Mouse (Mus musculus): ENCODE results near the gene Prr5. TPM values are rescaled to one million over a fixed set of nuclear protein-coding genes. Genes with fewer than 3 reads are reported as not detected.

Gene Prr5
- polyA plus RNA-seq, 1 experiment from 2014 or later, result 27.8 TPM

DNA sequence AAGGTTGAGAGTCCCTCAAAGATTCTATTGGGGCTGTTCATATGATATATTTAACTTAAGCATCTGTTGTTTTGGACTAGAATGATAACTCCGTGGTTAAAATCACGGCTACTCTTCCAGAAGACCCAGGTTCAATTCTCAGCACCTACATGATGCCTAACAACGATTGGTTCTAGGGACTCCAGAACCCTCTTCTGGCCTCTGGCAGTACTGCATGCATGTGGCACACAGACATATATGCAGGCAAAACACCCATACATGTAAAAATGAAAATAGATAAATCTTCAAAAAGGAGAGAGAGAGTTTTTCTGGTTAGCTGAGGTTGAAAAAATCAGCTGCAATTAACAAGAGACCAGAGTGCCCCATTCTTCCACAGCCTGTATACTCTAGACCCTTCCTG is 12.7 kb upstream of the Prr5 start:
- no peak overlapping the region for H3K9ac ChIP-seq
- no peaks in the 10 kb centered on the region for H3K36me3 ChIP-seq (ENCODE audit: insufficient read depth)
- TF ChIP-seq CTCF (IDR thresholded peaks at IDR 0.05; ENCODE audit: low read depth), result peak; percentile 24; the same call in 1 of the 2 replicates
- H3K27ac ChIP-seq (ENCODE audit: low read depth), result no peak overlapping the region
- ATAC-seq (ENCODE audit: insufficient read depth) (no peak), DNase-seq (no peak)
- H3K9me3 ChIP-seq (ENCODE audit: low read depth, low read length), result no peaks in the 10 kb centered on the region
- no peak overlapping the region for H3K4me2 ChIP-seq
- no peak overlapping the region for H3K4me3 ChIP-seq (ENCODE audit: low read depth, low read length)
- H3K27me3 ChIP-seq (ENCODE audit: insufficient read depth, low read length), result no peaks in the 10 kb centered on the region
- 97% methylated on average over 3 of the region's 3 CpGs for WGBS
- peaks cover 12% of the 10 kb centered on the region for H3K4me1 ChIP-seq (ENCODE audit: insufficient read depth)

DNA sequence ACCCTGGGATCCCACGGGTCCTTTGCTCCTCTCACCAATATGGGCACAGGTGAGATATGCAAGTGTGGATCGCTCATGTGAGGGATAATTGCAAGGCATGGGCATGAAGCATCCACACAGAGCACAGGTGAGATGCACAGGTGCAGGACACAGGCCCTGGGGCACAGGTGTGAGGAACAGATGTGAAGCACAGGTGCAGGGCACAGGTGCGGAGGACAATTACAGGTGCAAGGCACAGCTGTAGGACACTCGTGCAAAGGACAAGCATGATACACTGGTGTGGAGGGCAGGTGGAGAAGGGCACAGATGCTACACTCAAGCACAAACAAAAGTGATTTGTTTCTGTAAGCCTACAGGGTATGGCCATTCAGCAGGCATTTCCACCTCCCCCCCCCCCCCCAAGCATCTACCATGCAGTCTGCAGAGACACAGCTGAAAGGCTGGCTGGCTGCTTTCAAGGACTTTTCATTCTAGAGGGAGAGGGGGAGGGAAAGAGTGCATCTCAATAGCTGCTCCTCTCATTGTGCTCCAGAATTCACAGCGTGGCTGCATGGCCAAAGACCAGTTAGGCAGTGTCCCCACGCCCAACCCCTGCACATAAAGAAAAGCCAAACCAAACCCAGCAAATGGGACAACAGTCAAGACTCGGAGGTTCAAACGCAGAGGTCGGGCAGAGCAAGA is 11.9 kb upstream of the Prr5 start:
- no peak overlapping the region for H3K4me3 ChIP-seq (ENCODE audit: low read depth, low read length)
- H3K27ac ChIP-seq (ENCODE audit: low read depth), result no peak overlapping the region
- no peak for ATAC-seq (ENCODE audit: insufficient read depth)
- no peak for TF ChIP-seq CTCF (IDR thresholded peaks at IDR 0.05; ENCODE audit: low read depth)
- no peak for DNase-seq
- H3K4me2 ChIP-seq, result no peak overlapping the region
- H3K36me3 ChIP-seq (ENCODE audit: insufficient read depth), result no peaks in the 10 kb centered on the region
- H3K27me3 ChIP-seq (ENCODE audit: insufficient read depth, low read length), result no peaks in the 10 kb centered on the region
- 63% methylated on average over 9 of the region's 9 CpGs for WGBS
- H3K9ac ChIP-seq, result no peak overlapping the region
- no peaks in the 10 kb centered on the region for H3K9me3 ChIP-seq (ENCODE audit: low read depth, low read length)
- H3K4me1 ChIP-seq (ENCODE audit: insufficient read depth), result peaks cover 12% of the 10 kb centered on the region

GRCm38 (mm10) chr15:84658655-84659054 is 10.8 kb upstream of the Prr5 start:
- H3K36me3 ChIP-seq (ENCODE audit: insufficient read depth), result no peaks in the 10 kb centered on the region
- H3K4me2 ChIP-seq, result no peak overlapping the region
- no peak overlapping the region for H3K27ac ChIP-seq (ENCODE audit: low read depth)
- H3K4me3 ChIP-seq (ENCODE audit: low read depth, low read length), result no peak overlapping the region
- ATAC-seq (ENCODE audit: insufficient read depth) (no peak), DNase-seq (no peak)
- H3K9ac ChIP-seq, result no peak overlapping the region
- no peak for TF ChIP-seq CTCF (IDR thresholded peaks at IDR 0.05; ENCODE audit: low read depth)
- no peaks in the 10 kb centered on the region for H3K9me3 ChIP-seq (ENCODE audit: low read depth, low read length)
- 81% methylated on average over 5 of the region's 5 CpGs for WGBS
- H3K27me3 ChIP-seq (ENCODE audit: insufficient read depth, low read length), result no peaks in the 10 kb centered on the region
- peaks cover 18% of the 10 kb centered on the region for H3K4me1 ChIP-seq (ENCODE audit: insufficient read depth)

DNA sequence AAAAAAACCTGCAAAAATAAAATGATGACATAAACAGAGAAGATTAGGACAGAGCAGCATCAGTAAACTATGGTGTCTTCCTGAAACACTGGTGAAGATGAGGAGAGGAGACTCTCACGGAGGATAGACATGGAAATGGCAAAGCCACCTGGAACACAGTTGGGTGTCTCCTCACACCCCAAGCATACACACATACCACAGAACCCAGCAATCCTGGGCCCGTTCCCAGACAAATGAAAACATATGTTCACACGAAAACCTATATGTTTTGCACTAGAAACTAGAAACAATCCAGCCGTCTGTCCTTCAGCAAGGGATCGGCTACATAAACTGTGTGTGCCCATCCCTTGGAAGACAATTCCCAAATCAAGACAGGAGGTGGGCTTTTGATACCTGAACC is 9.6 kb upstream of the Prr5 start:
- no peak for TF ChIP-seq CTCF (IDR thresholded peaks at IDR 0.05; ENCODE audit: low read depth)
- no peak for ATAC-seq (ENCODE audit: insufficient read depth)
- no peak overlapping the region for H3K4me3 ChIP-seq (ENCODE audit: low read depth, low read length)

DNA sequence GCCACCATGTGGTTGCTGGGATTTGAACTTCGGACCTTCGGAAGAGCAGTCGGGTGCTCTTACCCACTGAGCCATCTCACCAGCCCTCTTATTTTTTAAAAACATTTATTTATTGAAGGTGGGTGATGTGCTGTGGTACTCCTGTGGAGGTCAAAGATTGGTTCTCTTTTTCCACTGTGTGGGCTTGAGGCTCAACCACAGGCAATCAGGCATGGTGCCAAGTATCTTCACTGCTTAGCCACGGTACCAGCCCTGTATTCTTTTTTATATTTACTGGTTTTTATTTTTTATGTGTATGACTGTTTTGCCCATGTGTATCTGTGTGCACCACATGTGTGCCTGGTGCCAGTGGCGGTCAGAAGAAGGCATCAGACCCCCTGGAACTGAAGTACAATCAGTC is 8.1 kb upstream of the Prr5 start:
- no peak for DNase-seq

More for the DNA sequence above, 9.6 kb upstream of the Prr5 start:
- H3K4me1 ChIP-seq (ENCODE audit: insufficient read depth), result peaks cover 15% of the 10 kb centered on the region
- DNase-seq, result no peak
- no peak overlapping the region for H3K4me2 ChIP-seq
- no peaks in the 10 kb centered on the region for H3K27me3 ChIP-seq (ENCODE audit: insufficient read depth, low read length)
- WGBS, result 70% methylated on average over 5 of the region's 5 CpGs
- no peaks in the 10 kb centered on the region for H3K9me3 ChIP-seq (ENCODE audit: low read depth, low read length)
- H3K36me3 ChIP-seq (ENCODE audit: insufficient read depth), result no peaks in the 10 kb centered on the region
- no peak overlapping the region for H3K27ac ChIP-seq (ENCODE audit: low read depth)
- H3K9ac ChIP-seq, result no peak overlapping the region

DNA sequence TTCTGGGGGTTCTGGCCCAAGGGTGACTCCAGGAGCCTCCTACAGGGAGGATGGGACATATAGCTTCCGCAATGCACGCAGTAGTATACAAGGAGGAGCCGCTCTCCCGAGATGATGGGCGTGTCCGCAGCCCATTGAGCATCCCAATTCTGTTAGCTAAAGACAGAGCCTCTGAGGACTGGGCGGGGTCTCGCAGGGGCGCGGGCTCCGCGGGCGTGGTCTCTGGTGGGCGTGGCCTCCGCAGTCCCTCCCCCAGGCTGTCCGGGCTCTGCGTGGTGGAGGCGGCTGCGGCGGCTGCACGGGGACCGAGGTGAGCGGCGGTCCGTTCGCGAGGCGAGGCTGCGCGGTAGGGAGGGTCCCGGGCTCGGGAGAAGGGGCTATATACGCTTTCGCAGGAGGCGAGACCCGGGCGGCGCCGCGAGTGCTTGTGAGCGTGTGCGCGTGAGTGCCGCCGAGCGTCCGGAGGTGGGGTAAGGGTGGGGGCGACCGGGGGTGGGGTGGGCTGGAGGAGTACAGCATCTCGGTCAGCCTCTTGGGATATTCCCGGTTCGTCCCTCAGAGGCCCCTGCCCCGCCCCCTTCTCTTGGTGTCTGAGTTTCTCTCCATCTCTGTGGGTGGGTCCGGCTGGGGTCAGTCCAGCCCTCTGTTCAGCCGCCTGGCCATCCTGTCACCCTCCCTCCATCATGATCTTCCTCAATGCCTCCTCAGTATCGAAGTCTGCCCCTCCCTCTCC is 6.3 kb upstream of the Prr5 start:
- H3K27ac ChIP-seq (ENCODE audit: low read depth), result no peak overlapping the region
- peak overlapping the region; percentile 46 for H3K9ac ChIP-seq
- under 1% methylated on average over 52 of the region's 56 CpGs for WGBS
- H3K36me3 ChIP-seq (ENCODE audit: insufficient read depth), result no peaks in the 10 kb centered on the region
- peak overlapping the region; percentile 81 for H3K4me2 ChIP-seq
- peaks cover 7% of the 10 kb centered on the region for H3K4me1 ChIP-seq (ENCODE audit: insufficient read depth)
- peak; percentile 94 for DNase-seq
- H3K4me3 ChIP-seq (ENCODE audit: low read depth, low read length), result peak overlapping the region; percentile 55
- no peaks in the 10 kb centered on the region for H3K27me3 ChIP-seq (ENCODE audit: insufficient read depth, low read length)
- peak; percentile 93 for ATAC-seq (ENCODE audit: insufficient read depth)
- TF ChIP-seq CTCF (IDR thresholded peaks at IDR 0.05; ENCODE audit: low read depth), result no peak
- H3K9me3 ChIP-seq (ENCODE audit: low read depth, low read length), result no peaks in the 10 kb centered on the region

More for the DNA sequence above, 8.1 kb upstream of the Prr5 start:
- no peak overlapping the region for H3K9ac ChIP-seq
- no peak overlapping the region for H3K4me3 ChIP-seq (ENCODE audit: low read depth, low read length)
- no peak for TF ChIP-seq CTCF (IDR thresholded peaks at IDR 0.05; ENCODE audit: low read depth)
- no peak overlapping the region for H3K27ac ChIP-seq (ENCODE audit: low read depth)
- 85% methylated on average over 5 of the region's 5 CpGs for whole genome bisulfite sequencing
- no peaks in the 10 kb centered on the region for H3K27me3 ChIP-seq (ENCODE audit: insufficient read depth, low read length)
- no peak overlapping the region for H3K4me2 ChIP-seq
- no peaks in the 10 kb centered on the region for H3K9me3 ChIP-seq (ENCODE audit: low read depth, low read length)
- no peak for ATAC-seq (ENCODE audit: insufficient read depth)
- no peaks in the 10 kb centered on the region for H3K36me3 ChIP-seq (ENCODE audit: insufficient read depth)
- H3K4me1 ChIP-seq (ENCODE audit: insufficient read depth), result peaks cover 7% of the 10 kb centered on the region

- DNase-seq, result no peak
- no peaks in the 10 kb centered on the region for H3K9me3 ChIP-seq (ENCODE audit: low read depth, low read length)
- 46% methylated on average over 10 of the region's 10 CpGs for WGBS
Observed at GRCm38 (mm10) chr15:84663685-84664060, 5.7 kb upstream of the Prr5 start.

More at GRCm38 (mm10) chr15:84663685-84664060, 5.7 kb upstream of the Prr5 start:
- peak; percentile 9; the same call in 1 of the 2 replicates for ATAC-seq (ENCODE audit: insufficient read depth)
- Histone ChIP-seq H3K9ac (no peak overlapping the region), H3K36me3 (ENCODE audit: insufficient read depth) (no peaks in the 10 kb centered on the region), H3K27ac (ENCODE audit: low read depth) (no peak overlapping the region), H3K27me3 (ENCODE audit: insufficient read depth, low read length) (no peaks in the 10 kb centered on the region), H3K4me2 (peak overlapping the region; percentile 81), H3K4me1 (ENCODE audit: insufficient read depth) (peaks cover 7% of the 10 kb centered on the region), H3K4me3 (ENCODE audit: low read depth, low read length) (peak overlapping the region; percentile 55)
- no peak for TF ChIP-seq CTCF (IDR thresholded peaks at IDR 0.05; ENCODE audit: low read depth)
